Mouse (Mus musculus) common myeloid progenitor, adult 5-6 weeks (primary cell): ENCODE data around the gene Gapvd1. TPM values are rescaled to one million over a fixed set of nuclear protein-coding genes. Genes with fewer than 3 reads are reported as not detected.

ENCODE experiments used
- ATAC-seq: replicated peaks from 2 replicates; pipeline ENCODE4 v1.8.0; 2016; ENCODE audit warnings: low read depth, mild to moderate bottlenecking, moderate TSS enrichment, inconsistent platforms; ENCODE audit not compliant: poor library complexity, severe bottlenecking
- total RNA-seq: library from RNA; stranded (forward); fragments of 200-1000, 187-1606 nt; gene quantifications from 2 replicates; pipeline ENCODE4 v1.2.3, GENCODE M21; 2017

Gene Gapvd1
- total RNA-seq, 1 experiment from 2014 or later: 97.4 TPM

DNA sequence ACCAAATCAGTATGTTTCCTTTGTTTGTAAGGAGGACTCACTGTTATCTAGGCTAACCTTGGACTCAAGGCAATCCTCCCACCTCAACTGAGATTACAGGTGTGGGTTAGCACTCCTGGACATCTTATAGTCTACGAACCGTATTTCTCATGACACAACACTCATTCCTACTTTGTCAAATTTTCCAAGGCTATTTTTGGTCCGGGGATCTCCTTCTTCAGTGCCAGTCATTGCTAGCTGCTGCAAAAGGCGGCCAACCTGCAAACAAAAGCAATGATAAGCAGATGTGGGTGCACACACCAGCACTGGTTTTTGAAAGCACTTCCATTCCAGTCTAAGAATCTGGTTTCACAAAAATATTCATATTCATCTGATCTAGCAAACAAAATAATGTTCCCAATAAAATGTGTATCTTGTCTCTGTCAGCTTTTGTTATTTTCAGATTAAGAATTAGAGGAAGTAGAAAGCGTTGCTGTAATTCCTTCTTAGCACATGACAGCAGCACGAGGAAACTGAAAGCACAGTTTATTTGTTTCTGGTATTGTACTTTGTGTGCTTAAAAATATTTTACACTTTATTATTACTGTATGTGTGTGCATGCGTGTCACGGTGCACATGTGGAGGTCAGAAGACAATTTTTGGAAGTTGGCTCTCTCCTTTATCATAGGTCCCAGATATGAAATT is 27.8 kb downstream of the Gapvd1 start:
- no peak for ATAC-seq

GRCm38 (mm10) chr2:34725269-34725668 is 29.8 kb downstream of the Gapvd1 start:
- ATAC-seq: no peak

GRCm38 (mm10) chr2:34718196-34718595 is 36.8 kb downstream of the Gapvd1 start:
- ATAC-seq: 0 out of 2 replicates have a peak, but pooled peaks have one; percentile 36

DNA sequence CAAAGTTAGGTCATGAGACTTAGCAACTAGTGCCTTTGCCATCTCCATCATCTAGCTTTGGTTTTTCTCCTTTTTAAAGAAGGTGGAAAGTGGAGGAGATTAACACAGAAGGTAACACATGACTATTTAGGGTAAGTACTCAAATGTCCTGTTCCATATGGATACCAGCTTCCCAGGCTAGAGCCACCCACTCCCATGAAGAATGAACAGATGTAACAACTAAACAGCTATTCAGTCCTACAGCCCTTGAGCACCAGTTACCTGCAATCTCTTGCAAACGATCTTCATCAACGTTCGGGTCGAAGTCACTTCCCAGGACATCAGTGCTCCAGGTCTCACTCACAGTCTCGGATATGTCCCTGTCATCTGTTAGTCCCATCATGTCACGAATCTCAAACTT is 43.1 kb downstream of the Gapvd1 start:
- no peak for ATAC-seq

- no peak for ATAC-seq
These were observed 46.4 kb downstream of the Gapvd1 start for GRCm38 (mm10) chr2:34708675-34709074.

- no peak for ATAC-seq
These were observed 58.4 kb downstream of the Gapvd1 start for GRCm38 (mm10) chr2:34696592-34696991.

DNA sequence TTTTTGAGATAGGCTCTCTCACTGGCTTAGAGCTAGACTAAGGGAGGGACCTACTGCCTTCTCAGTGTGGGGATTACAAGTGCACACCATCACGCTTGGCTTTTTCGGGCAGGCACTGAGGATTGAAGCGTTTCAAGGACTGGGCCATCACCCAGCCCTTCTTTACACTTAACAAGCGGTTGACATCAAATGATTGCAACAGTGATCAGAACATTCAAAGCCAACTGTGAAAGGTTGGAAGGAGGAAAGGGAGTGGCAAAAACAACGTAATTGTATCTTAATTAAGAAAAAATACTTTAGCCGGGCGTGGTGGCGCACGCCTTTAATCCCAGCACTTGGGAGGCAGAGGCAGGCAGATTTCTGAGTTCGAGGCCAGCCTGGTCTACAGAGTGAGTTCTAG is 62.2 kb downstream of the Gapvd1 start:
- no peak for ATAC-seq

DNA sequence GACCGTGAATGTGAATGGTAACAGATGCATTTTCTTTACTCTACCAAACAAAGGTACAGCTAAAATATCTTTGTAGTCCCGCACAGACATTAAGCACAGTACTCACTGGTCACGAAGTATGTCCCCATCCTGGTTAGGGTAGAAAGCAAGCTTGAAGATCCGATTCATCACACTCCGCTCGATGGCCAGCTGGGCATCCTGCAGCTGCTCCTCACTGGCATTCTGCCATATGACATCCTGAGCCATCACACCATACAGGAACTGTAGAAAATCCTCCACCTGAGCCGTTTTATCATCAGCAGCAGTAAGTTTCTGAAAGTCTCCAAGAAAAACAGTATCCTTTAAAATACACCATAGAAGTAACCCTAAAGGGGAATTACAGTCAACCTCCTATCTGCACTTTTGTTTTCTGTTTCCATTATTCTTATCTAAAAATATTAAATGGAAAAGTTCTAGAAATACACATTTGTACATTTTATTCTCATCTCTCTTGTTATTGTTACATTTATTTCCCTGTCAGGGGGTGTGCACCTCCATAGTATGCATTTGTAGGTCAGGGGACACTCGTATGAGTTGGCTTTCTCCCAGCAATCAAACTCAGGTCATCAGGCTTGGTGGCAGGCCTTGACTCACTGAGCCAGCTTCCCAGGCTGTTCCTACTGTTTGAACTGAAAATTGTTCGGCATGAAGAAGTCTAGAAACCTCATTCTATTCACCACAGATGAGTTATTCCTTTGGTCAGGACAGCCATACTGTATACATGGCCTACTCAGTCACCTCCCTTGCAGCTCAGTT is 70.8 kb downstream of the Gapvd1 start:
- ATAC-seq: no peak

GRCm38 (mm10) chr2:34677976-34678375 is 77.1 kb downstream of the Gapvd1 start:
- no peak for ATAC-seq

- no peak for ATAC-seq
These were observed 78.0 kb downstream of the Gapvd1 start for GRCm38 (mm10) chr2:34677061-34677460.

- no peak for ATAC-seq
These were observed 81.2 kb downstream of the Gapvd1 start for GRCm38 (mm10) chr2:34673846-34674245.

DNA sequence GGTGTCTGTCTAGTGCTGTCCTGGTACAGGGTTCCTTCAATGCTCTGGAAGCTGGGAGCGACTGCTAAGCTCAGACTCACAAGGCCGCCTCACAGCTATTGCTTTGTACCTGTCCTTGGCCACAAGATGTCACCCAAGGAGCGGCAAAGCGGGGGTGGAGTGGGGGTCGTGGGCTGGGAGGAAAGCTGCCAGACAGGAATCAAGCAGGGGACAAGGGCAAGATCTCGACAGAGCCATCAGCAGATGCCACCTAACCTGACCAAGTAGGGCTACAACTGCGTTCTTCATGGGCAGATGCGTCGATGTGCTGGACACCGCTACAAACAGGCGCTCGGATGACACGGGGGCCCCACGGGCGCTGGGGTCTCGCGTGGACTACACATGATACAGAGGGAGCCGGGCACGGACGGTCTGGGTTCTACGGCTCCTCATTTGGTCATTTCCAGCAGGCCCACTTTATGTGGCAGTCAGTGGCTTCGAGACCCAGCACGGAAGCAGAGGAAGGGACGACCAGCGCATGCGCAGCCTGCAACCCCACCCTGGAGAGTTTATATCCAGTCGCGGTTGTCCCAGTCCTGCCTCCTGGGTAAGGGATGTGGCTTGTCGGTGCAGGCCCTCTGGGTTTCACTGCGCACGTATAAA is 83.5 kb downstream of the Gapvd1 start:
- peak; percentile 71 for ATAC-seq

DNA sequence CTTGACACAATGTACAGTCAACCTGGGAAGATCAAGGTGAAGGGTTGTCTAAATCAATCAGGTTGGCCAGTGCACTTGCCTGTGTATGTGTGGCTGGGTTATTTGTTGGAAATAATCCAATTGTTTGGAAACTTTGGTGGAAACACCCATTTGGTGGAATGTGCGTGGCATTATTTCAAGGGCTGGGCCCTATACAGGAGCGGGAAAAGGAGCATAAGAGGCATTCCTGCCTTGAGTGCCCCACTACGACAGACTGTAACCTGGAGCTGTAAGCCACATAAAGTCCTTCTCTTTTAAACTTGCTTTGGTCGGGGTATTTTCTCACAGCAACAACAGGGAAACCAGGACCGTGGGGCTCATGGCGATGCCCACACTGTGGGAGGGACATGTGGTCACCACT is 84.6 kb downstream of the Gapvd1 start:
- ATAC-seq: no peak

DNA sequence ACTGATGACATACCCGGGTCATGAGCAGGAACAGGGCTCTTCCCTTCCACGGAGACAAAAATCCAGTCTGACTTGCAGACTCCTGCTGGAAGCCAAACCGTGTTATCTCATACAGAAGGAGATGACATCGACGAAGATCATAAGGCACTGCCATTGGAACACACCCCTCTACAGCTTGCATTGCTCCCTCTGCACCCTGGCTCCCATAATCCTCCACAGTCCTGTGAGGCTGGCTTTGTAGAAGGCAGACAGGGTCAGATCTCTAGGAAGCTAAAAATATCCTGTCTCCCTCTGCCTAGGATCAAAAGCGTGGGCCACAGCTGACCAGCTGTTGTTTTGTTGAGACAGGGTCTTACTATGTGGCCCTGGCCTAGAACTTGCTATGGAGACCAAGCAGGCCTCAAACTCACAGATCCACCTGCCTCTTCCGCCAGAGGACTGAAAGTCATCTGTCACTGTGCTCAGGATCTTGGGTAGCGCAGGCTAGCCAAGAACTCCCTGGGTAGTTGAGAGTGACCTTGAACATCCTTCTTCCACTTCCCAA is 85.8 kb downstream of the Gapvd1 start:
- no peak for ATAC-seq

DNA sequence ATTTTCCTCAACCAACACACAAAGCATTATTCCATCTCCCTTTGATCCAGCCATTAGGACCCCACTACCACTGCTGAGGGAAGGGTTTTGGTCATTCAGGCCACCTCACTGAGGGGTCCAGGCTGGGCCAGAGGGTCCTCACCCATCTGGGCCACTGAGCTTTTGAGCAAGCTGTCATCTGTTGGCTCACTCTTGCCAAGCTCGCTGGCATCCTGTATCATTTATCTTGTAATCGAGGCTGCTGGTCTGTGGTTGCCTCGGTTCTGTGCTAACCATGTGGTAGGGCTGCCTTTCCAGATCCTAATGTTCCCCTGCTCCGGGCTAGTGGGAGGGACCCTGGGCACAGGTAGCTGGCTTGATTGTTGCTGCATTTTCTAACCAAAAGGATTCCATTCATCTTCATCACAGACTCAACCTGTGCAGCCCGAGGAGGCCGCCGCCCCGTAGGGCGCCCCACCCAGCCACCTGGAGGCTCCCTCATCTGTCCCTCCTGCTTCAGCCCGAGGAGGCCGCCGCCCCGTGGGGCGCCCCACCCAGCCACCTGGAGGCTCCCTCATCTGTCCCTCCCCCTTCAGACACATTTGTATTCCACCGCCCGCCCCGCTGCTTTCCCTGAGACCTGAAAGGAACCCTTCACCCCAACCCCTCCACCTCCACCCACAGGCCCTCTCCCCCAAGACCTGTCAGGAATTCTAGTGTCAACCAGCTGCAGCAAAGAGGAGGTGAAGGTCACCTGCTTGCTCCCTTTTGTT is 86.4 kb downstream of the Gapvd1 start:
- no peak for ATAC-seq

GRCm38 (mm10) chr2:34667820-34668219 is 87.2 kb downstream of the Gapvd1 start:
- ATAC-seq: no peak

- no peak for ATAC-seq
These were observed 107.6 kb downstream of the Gapvd1 start for GRCm38 (mm10) chr2:34647410-34647809.

- no peak for ATAC-seq
These were observed 108.5 kb downstream of the Gapvd1 start for GRCm38 (mm10) chr2:34646541-34646865.

- ATAC-seq: peak; percentile 88
These were observed 109.0 kb downstream of the Gapvd1 start for GRCm38 (mm10) chr2:34645851-34646540.
